Mouse (Mus musculus) midbrain, embryonic 10.5 days (tissue): ENCODE measurements around the gene Spred2. TPM values are rescaled to one million over a fixed set of nuclear protein-coding genes. Genes with fewer than 3 reads are reported as not detected.

Experiments used
- DNase-seq: peaks from one replicate; pipeline ENCODE4 v3.0.0-alpha.2; 2017; ENCODE audit warnings: low spot score
- H3K27ac ChIP-seq: fragments of 300-500 bp; sonication (generic); replicated peaks from 2 replicates; pipeline ENCODE4 v1.5.1; 2016; ENCODE audit warnings: mild to moderate bottlenecking
- H3K27me3 ChIP-seq: fragments of 300-500 bp; sonication (generic); 2 replicates; pipeline ENCODE4 v1.6.1; 2016; ENCODE audit warnings: low read depth, mild to moderate bottlenecking; ENCODE audit not compliant: poor library complexity, severe bottlenecking
- H3K36me3 ChIP-seq: fragments of 300-500 bp; sonication (generic); 2 replicates; pipeline ENCODE4 v1.6.1; 2016; ENCODE audit warnings: mild to moderate bottlenecking, moderate library complexity
- H3K4me1 ChIP-seq: fragments of 300-500 bp; sonication (generic); 2 replicates; pipeline ENCODE4 v1.6.1; 2016
- H3K4me3 ChIP-seq: fragments of 300-500 bp; sonication (generic); 2 replicates; pipeline ENCODE4 v1.5.1; 2016; ENCODE audit warnings: mild to moderate bottlenecking, moderate library complexity
- H3K9me3 ChIP-seq: fragments of 300-500 bp; sonication (generic); replicated peaks from 2 replicates; pipeline ENCODE4 v1.6.1; 2016; ENCODE audit warnings: mild to moderate bottlenecking
- WGBS: fragments of 180-500 bp; shearing (Covaris S2); methylation state at CpG from one replicate; pipeline ENCODE4 v1.1.7; 2016; 5-methylcytosine and 5-hydroxymethylcytosine counted together
- polyA plus RNA-seq: library from polyadenylated mRNA; unstranded; fragments of >200 nt; fragmentation: Nextera tagmentation; extraction: Ambion mirVana; gene quantifications from 2 replicates; pipeline ENCODE4 v1.2.1, GENCODE M21; 2016

Spred2 gene
- polyA plus RNA-seq, 1 experiment from 2014 or later, result 5.9 TPM

DNA sequence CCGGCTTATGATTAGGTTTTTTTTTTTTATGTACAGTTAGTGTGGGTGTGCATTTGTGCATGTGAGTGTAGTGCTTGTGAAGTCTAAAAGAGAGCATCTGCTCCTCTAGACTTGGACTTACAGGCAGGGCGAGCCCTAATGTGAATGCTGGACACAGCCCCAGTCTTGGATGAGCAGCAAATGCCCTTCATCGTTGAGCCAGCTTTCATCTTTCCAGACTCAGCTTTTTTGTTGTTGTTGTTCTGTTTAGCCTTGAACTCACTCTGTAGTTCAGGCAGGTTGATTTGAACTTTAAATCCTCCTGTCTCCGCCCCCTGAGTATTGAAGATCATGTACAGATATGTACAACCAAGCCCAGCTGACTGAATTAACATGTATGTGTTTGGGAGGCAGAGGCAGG lies 4.5 kb downstream of the Spred2 start:
- Histone ChIP-seq H3K27ac (no peak overlapping the region), H3K4me1 (peaks cover 31% of the 10 kb centered on the region), H3K9me3 (no peaks in the 10 kb centered on the region), H3K36me3 (peaks cover 8% of the 10 kb centered on the region), H3K4me3 (no peak overlapping the region), H3K27me3 (no peaks in the 10 kb centered on the region)
- no peak for DNase-seq
- WGBS, result 89% methylated on average over 4 of the region's 4 CpGs

DNA sequence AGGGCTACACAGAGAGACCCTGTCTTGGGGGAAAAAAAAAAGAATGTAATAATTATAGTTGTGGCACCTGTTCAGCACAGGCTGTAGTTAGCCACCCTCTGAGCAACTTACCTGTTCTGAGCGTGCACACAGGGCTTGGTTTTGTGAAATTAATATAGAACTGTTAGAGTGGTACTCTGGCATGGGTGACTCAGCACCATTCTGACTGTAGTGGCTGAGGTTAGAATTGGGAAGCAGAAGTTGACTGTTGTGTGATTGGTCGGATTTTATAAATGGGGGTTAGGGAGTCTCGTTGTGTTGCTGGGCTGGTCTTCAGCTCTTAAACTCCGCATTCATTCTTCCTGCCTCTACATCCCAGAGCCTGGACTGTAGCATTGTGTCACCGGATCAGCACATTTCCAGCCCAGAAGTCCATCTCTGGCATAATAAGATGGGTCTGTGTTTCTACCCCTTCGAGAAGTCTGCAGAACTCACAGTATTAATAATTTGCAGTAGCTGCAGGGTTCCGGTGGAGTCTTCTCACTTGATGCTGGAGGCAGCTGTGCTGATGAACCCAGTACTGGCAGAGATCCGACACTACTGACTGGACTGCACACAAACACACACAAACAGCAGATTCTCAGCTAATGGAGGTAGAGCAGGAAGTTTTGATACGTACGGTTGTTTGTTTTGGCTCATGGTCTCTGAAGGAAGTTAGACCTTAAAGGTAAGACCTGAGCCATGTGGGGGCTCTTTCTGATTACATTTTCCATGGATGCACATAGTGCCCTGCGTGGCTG lies 5.1 kb downstream of the Spred2 start:
- Histone ChIP-seq H3K9me3 (no peaks in the 10 kb centered on the region), H3K27ac (no peak overlapping the region)
- WGBS, result 82% methylated on average over 11 of the region's 11 CpGs

DNA sequence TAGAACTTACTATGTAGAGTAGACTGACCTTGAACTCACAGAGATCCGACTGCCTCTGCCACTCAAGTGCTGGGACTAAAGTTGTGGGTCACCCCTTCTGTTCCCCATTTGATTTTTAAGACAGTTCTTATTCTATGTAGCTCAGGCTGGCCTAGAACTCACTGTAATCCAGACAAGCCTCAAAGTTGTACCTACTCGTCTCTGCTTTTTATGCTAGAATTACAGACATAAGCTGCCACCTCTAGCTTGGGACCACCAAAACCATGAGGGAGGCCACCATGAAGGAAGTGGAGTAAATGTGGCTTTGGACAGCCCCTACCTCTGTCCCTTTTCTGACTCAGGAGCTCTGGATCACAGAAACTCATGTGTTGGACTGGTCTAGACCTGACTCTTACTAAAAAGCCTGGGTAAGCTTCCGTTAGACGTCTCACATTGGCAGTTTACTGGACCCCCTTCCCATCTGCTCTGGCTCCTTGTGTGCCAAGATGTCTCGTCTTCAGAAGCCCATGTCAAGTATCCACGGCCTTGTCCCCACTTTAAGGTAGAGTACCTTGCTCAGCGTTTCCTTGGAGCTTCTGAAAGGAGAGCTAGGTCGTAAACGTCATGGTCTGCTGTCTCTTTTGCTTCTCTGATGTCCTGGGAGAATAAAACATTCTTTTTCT lies 7.5 kb downstream of the Spred2 start:
- H3K9me3 ChIP-seq, result no peaks in the 10 kb centered on the region
- peaks cover 8% of the 10 kb centered on the region for H3K36me3 ChIP-seq
- DNase-seq, result no peak
- H3K27ac ChIP-seq, result no peak overlapping the region
- no peak overlapping the region for H3K4me3 ChIP-seq
- 94% methylated on average over 9 of the region's 9 CpGs for WGBS
- H3K4me1 ChIP-seq, result peaks cover 31% of the 10 kb centered on the region
- H3K27me3 ChIP-seq, result no peaks in the 10 kb centered on the region

More for the DNA sequence above, 5.1 kb downstream of the Spred2 start:
- H3K4me3 ChIP-seq, result no peak overlapping the region
- H3K36me3 ChIP-seq, result peaks cover 8% of the 10 kb centered on the region
- DNase-seq, result no peak
- H3K4me1 ChIP-seq, result peaks cover 29% of the 10 kb centered on the region
- H3K27me3 ChIP-seq, result no peaks in the 10 kb centered on the region

DNA sequence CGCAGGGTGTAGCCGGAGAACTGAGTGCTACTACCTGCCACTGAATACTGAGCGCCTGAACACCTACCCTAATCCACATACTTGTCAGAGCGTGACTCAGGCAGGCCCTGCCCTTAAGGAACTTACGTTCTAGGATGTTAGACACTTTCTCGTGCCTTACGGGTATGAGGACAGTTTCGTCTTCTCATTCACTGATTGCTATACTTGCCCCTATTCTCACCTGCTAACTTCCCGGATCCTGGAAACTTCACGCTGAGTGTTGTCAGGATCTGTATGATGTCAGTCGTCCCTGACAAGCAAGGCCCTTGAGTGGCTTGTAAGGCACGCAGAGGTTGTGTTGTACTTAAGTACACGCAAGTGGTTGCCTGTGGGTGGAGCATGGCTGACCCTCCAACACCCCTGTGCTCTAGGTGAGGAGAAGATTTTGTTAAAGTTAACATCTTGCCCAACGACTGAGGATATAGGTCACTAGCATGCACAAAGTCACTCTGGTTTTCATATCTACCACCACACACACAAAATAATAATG lies 8.9 kb downstream of the Spred2 start:
- Histone ChIP-seq H3K27ac (no peak overlapping the region), H3K4me3 (no peak overlapping the region), H3K36me3 (peaks cover 8% of the 10 kb centered on the region), H3K4me1 (peaks cover 22% of the 10 kb centered on the region), H3K9me3 (no peaks in the 10 kb centered on the region), H3K27me3 (no peaks in the 10 kb centered on the region)
- DNase-seq, result no peak
- WGBS, result 92% methylated on average over 14 of the region's 14 CpGs

DNA sequence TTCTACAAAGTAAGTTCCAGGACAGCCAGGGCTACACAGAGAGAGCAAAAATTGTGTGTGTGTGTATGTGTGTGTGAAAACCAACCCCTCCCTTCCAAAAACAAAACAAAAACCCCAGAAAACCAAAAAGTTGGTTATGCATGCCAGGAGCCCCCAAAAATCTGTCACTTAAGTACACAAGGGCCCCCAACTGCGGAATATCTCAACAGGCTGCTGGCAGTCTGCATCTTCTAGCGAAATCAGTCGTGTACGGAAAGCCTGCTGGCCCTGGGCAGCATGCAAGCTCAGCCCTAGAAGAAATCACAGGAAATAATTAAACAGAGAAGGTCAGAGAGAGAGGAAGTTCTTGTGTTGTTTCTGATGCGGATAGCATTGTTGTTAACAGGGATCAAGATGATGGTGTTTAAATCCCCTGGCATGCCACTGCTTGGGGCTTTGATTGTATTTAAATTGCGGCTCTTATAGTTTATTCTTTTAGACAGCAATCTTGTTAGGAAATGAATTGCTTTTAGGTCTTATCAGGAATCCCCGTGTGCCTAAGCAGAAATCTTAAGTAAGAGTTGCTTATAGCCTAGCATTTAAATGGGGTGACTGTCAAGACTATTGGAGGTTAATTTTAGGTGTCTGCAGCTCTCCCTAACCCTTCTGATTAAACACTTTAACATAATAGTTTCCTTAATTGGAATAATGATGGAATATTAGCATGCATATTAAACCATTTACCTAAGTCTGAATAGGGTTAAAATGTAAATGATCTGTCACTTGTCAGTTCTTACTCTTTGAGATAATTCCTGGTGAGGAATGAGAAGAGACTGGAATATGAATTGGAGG lies 11.6 kb downstream of the Spred2 start:
- no peak overlapping the region for H3K27ac ChIP-seq
- no peaks in the 10 kb centered on the region for H3K27me3 ChIP-seq
- peaks cover 18% of the 10 kb centered on the region for H3K36me3 ChIP-seq
- H3K4me1 ChIP-seq, result peaks cover 11% of the 10 kb centered on the region
- H3K9me3 ChIP-seq, result no peaks in the 10 kb centered on the region
- 63% methylated on average over 7 of the region's 7 CpGs for WGBS
- no peak overlapping the region for H3K4me3 ChIP-seq
- no peak for DNase-seq

DNA sequence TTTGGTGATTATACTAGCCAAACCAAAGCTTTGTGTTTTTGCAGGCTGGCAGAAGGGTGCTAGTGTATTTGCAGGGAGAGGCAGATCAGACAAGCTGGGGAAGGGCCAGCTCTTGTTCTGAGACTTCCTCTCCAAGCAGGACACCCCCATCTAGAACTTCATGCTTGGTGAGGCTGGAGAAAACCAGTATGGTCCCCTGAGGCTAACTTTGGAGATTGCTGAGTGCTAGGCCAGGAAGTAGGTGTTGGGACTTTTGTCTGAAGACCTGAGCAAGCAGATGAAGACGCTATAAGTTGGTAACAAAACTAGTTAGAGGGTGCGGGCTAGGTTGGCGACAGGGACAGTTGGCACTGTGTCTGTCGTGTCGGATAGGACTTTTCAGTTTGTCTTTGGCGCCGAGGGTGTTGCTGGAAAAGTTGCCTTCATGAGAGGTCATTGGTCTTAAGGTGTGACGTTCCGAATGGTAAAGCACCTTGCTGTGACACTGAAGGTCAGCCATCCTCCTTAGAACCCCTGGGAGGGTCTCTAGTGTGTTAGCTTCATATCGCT lies 14.4 kb downstream of the Spred2 start:
- no peaks in the 10 kb centered on the region for H3K9me3 ChIP-seq
- DNase-seq, result no peak
- H3K27ac ChIP-seq, result no peak overlapping the region
- 96% methylated on average over 10 of the region's 10 CpGs for WGBS
- H3K4me3 ChIP-seq, result no peak overlapping the region
- peaks cover 25% of the 10 kb centered on the region for H3K36me3 ChIP-seq
- no peaks in the 10 kb centered on the region for H3K27me3 ChIP-seq
- H3K4me1 ChIP-seq, result peaks cover 14% of the 10 kb centered on the region

DNA sequence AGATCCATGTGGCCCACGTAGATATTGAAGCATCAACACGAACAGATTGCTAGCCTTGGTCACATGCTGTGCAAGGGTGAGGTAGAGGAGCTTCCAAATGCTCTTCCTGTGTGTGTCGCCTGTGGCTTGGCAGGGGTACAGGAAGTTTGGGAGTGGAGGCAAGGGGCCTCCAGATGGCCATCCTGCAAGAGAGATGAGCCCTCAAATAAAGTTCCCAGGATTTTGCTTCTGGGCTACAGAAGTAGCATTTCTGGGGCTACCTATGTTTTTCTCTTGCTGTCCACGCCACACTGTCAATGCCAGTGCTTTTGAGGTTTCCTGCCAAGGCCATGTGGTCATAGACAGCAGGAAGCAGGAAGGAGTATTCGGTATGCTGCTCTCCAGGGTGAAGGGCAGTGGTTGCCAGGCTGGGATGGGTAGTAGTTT lies 15.1 kb downstream of the Spred2 start:
- no peak overlapping the region for H3K27ac ChIP-seq
- H3K36me3 ChIP-seq, result peaks cover 33% of the 10 kb centered on the region
- WGBS, result 84% methylated on average over 5 of the region's 5 CpGs
- no peaks in the 10 kb centered on the region for H3K27me3 ChIP-seq
- no peak for DNase-seq
- H3K9me3 ChIP-seq, result no peaks in the 10 kb centered on the region
- H3K4me3 ChIP-seq, result no peak overlapping the region
- H3K4me1 ChIP-seq, result peaks cover 14% of the 10 kb centered on the region

DNA sequence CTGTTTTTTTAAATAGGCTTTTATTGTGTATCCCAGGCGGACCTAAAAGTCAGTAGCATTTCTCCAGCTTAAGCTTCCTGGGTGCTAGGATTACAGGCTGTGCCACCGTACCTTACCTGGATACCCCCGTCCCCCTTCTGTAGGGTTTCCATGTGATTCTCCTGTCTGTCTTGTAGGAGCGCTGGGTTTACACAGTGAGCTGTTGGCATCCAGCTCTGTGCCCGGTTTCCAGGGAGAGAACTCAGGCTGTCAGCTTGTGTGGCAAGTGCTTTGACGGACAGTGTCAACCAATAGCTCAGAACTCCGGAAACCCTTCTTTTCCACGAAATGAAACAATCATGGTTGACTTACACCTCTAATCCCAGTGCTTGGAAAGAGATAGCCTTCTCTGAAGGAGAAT lies 15.7 kb downstream of the Spred2 start:
- no peak overlapping the region for H3K27ac ChIP-seq
- 94% methylated on average over 8 of the region's 8 CpGs for WGBS
- no peak for DNase-seq
- peaks cover 14% of the 10 kb centered on the region for H3K4me1 ChIP-seq
- no peaks in the 10 kb centered on the region for H3K27me3 ChIP-seq
- peaks cover 38% of the 10 kb centered on the region for H3K36me3 ChIP-seq
- no peak overlapping the region for H3K4me3 ChIP-seq
- H3K9me3 ChIP-seq, result no peaks in the 10 kb centered on the region

DNA sequence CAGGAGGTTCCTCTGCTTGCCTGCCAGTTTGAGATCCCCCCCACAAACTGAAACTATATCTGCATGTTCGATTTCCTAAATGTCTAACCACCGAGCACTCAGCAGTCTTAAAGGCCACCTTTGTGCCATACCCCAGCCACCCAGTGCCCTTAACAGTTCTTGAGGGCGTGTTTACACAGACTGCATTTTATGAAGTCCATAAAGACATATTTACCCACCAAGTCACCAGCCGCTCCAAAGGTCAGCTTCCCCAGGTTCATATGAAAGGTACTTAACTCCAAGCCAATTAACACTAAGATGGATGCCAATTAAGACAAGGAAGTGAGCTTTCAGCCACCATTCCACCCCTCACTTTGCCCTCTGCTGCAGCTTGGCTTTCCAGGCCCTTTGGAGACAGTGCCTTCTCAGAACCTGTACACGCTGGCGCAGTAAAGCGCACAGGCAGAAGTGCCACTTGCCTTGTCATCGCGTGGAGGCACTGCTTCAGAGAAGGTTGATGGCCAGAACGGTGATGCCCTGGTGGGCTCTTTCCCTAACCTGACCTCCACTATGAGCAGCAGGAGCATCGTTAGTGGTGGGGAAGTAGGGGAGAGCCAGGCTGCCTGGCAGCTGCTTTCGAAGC lies 17.1 kb downstream of the Spred2 start:
- no peak overlapping the region for H3K4me3 ChIP-seq
- H3K9me3 ChIP-seq, result no peaks in the 10 kb centered on the region
- H3K36me3 ChIP-seq, result peaks cover 52% of the 10 kb centered on the region
- no peaks in the 10 kb centered on the region for H3K27me3 ChIP-seq
- 88% methylated on average over 12 of the region's 12 CpGs for whole genome bisulfite sequencing
- H3K4me1 ChIP-seq, result 0 out of 2 replicates have a peak, but pooled peaks cover 4% of the 10 kb centered on the region
- H3K27ac ChIP-seq, result no peak overlapping the region
- no peak for DNase-seq

DNA sequence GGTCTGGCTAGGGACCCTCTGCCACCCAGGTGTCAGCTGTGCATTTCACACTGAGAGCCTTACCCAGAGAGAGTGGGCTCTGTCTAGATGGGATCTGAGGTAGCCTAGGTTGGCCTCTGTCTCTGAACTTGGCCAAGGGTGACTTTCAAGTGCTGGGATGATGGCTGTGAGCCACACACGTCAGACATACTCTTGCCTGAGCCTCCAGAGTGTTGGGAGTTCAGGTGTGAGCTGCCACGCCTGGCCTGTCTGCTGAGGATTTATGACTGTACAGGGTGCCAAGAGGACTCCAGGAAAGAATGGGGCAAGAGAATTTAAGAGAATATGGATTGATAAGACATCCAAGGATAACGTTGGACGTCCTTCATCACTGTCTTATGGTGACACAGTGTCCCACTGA lies 17.8 kb downstream of the Spred2 start:
- H3K27ac ChIP-seq, result no peak overlapping the region
- no peaks in the 10 kb centered on the region for H3K9me3 ChIP-seq
- 0 out of 2 replicates have a peak, but pooled peaks cover 2% of the 10 kb centered on the region for H3K4me1 ChIP-seq
- DNase-seq, result no peak
- WGBS, result 92% methylated on average over 4 of the region's 4 CpGs
- no peaks in the 10 kb centered on the region for H3K27me3 ChIP-seq
- peaks cover 57% of the 10 kb centered on the region for H3K36me3 ChIP-seq
- no peak overlapping the region for H3K4me3 ChIP-seq

DNA sequence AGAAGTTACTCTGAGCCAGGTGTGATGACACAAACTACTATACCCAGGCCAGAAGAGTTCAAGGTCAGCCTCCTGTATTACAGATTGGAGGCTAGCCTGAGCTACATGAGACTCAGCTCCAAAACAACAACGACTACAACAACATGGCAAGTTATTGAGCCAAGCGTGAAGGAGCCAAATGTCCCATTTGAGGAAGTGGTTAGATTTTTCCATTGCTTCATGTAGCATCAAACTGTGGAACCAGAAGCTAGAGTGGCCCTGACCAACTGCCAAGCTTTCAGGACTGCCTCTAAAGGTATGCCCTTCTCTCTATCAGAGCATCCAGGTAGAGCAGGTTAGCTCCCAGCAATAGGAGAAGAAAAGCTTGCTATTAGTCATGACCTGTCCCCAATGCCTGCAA lies 19.6 kb downstream of the Spred2 start:
- no peak for DNase-seq
- H3K4me3 ChIP-seq, result no peak overlapping the region
- WGBS, result 100% methylated on average over 2 of the region's 2 CpGs
- H3K9me3 ChIP-seq, result no peaks in the 10 kb centered on the region
- H3K36me3 ChIP-seq, result peaks cover 59% of the 10 kb centered on the region
- no peaks in the 10 kb centered on the region for H3K27me3 ChIP-seq
- H3K4me1 ChIP-seq, result 0 out of 2 replicates have a peak, but pooled peaks cover 2% of the 10 kb centered on the region
- H3K27ac ChIP-seq, result no peak overlapping the region

DNA sequence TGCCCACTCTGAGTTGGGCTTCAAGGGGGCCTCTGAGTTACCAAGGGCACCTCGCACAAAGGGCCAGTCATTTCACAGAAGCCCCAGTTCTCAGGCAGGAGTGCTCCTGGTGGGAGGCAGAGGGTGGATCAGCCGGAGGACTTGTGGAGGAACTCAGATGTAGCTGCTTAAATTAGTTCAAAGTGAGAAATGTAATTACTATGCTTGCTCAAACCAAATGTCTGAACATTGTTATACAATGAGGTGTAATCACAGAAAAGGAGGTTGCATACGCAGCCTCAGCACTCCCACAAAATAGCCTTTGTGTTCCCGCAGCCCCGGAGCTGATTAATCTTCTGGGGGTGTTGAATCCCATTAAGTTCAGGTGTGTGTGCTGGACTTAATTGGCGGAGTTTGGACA lies 20.5 kb downstream of the Spred2 start:
- Histone ChIP-seq H3K9me3 (no peaks in the 10 kb centered on the region), H3K4me1 (0 out of 2 replicates have a peak, but pooled peaks cover 10% of the 10 kb centered on the region), H3K27me3 (no peaks in the 10 kb centered on the region), H3K36me3 (peaks cover 59% of the 10 kb centered on the region), H3K27ac (no peak overlapping the region), H3K4me3 (no peak overlapping the region)
- DNase-seq, result no peak
- 88% methylated on average over 6 of the region's 6 CpGs for WGBS
